Mouse (Mus musculus) CH12.LX (cell line): Measurements from ENCODE around the gene Add2.

Source experiments
- BHLHE40 ChIP-seq: IDR thresholded peaks from 2 replicates; pipeline ENCODE4 v1.6.1; 2011; ENCODE audit warnings: mild to moderate bottlenecking, low read depth, low read length, improper control_type of control experiment
- CHD2 ChIP-seq: IDR thresholded peaks from 2 replicates; pipeline ENCODE4 v1.6.1; 2011; ENCODE audit warnings: low read length, improper control_type of control experiment
- CTCF ChIP-seq, 2 experiments: IDR thresholded peaks in 1 of 2; conservative IDR thresholded peaks in 1 of 2; 2 replicates each; pipeline ENCODE4 v1.5.1; 2011 to 2012; ENCODE audit warnings: low read depth in 2 of 2, low read length in 2 of 2, improper control_type of control experiment in 1 of 2, inconsistent platforms in 1 of 2, mild to moderate bottlenecking in 1 of 2, moderate library complexity in 1 of 2
- EP300 ChIP-seq: IDR thresholded peaks from 2 replicates; pipeline ENCODE4 v1.6.1; 2011; ENCODE audit warnings: low read length, improper control_type of control experiment
- GABPA ChIP-seq: IDR thresholded peaks from 2 replicates; pipeline ENCODE4 v1.6.1; 2012; ENCODE audit warnings: low read depth, low read length, improper control_type of control experiment, inconsistent platforms; ENCODE audit not compliant: insufficient replicate concordance
- HCFC1 ChIP-seq: IDR thresholded peaks from 2 replicates; pipeline ENCODE4 v1.6.1; 2012; ENCODE audit warnings: low read depth, mild to moderate bottlenecking, inconsistent platforms, low read length, improper control_type of control experiment
- IRF4 ChIP-seq: IDR thresholded peaks from 2 replicates; pipeline ENCODE4 v1.6.1; 2014; ENCODE audit warnings: low read depth, mild to moderate bottlenecking, inconsistent platforms, low read length, improper control_type of control experiment
- MXI1 ChIP-seq: IDR thresholded peaks from 2 replicates; pipeline ENCODE4 v1.6.1; 2011; ENCODE audit warnings: mild to moderate bottlenecking, low read depth, low read length, improper control_type of control experiment
- MYC ChIP-seq: IDR thresholded peaks from 2 replicates; pipeline ENCODE4 v1.6.1; 2011; ENCODE audit warnings: low read depth, mild to moderate bottlenecking, improper control_type of control experiment, low read length
- POLR2A ChIP-seq: IDR thresholded peaks from 2 replicates; pipeline ENCODE4 v1.6.1; 2011; ENCODE audit warnings: low read depth, mild to moderate bottlenecking, improper control_type of control experiment, low read length
- TBP ChIP-seq: conservative IDR thresholded peaks from 2 replicates; pipeline ENCODE4 v1.6.1; 2011; ENCODE audit warnings: low read depth, low read length, improper control_type of control experiment
- ZC3H11A ChIP-seq: IDR thresholded peaks from 2 replicates; pipeline ENCODE4 v1.6.1; 2012; ENCODE audit warnings: low read depth, mild to moderate bottlenecking, inconsistent platforms, low read length, improper control_type of control experiment
- ZKSCAN1 ChIP-seq: IDR thresholded peaks from 2 replicates; pipeline ENCODE4 v1.6.1; 2012; ENCODE audit warnings: low read depth, inconsistent platforms, low read length, improper control_type of control experiment, borderline replicate concordance
- ZMIZ1 ChIP-seq: IDR thresholded peaks from 2 replicates; pipeline ENCODE4 v1.6.1; 2012; ENCODE audit warnings: low read depth, mild to moderate bottlenecking, inconsistent platforms, low read length, improper control_type of control experiment

GRCm38 (mm10) chr6:86164028-86164427 is 135.5 kb downstream of the Add2 start:
- no peak for TF ChIP-seq CTCF (conservative IDR thresholded peaks at IDR 0.05 in 1 of 2, IDR thresholded peaks at IDR 0.05 in 1 of 2; ENCODE audit: low read depth in 2 of 2, low read length in 2 of 2)
- TF ChIP-seq IRF4 = no peak
- TF ChIP-seq MYC = no peak
- TF ChIP-seq HCFC1 = no peak
- TF ChIP-seq ZC3H11A = no peak
- TF ChIP-seq POLR2A = no peak
- TF ChIP-seq EP300 = no peak
- TF ChIP-seq ZKSCAN1 = no peak
- no peak for TF ChIP-seq BHLHE40
- TF ChIP-seq ZMIZ1 = no peak
- TF ChIP-seq TBP = no peak
- no peak for TF ChIP-seq CHD2
- no peak for TF ChIP-seq GABPA
- no peak for TF ChIP-seq MXI1
